Mouse (Mus musculus) embryonic stem cell, embryonic (primary cell): Measurements from ENCODE around the gene Tsks.

Experiments used
- CTCF ChIA-PET, 4 experiments: fragments of 300-600 bp in 2 of 4; fragments of 350-600 bp in 2 of 4; sonication (Branson Sonifier 250); formaldehyde crosslinking; loops; one replicate each; lab custom pipeline; 2022; ENCODE audit warnings: inconsistent platforms in 2 of 4; lab: Charles Lee
- POLR2A ChIA-PET, 4 experiments: fragments of 300-600 bp in 2 of 4; fragments of 350-600 bp in 2 of 4; sonication (Branson Sonifier 250); formaldehyde crosslinking; loops; one replicate each; lab custom pipeline; 2022; ENCODE audit warnings: antibody characterized with exemption in 4 of 4, inconsistent platforms in 1 of 4; lab: Charles Lee

The Tsks gene

GRCm38 (mm10) chr7:44918219-44918618 lies 24.8 kb upstream of the Tsks start:
- ChIA-PET CTCF (no interaction called here), POLR2A (interaction anchor here in 2 of 4 experiments (0.7 to 2.3 kb wide), 5 partner anchors 11 to 31 kb away, joined by 3 to 8 read pairs (median 3); partner anchors contain the start of gene Ap2a1 (in 2 of the 2))

GRCm38 (mm10) chr7:44919127-44919526 lies 23.9 kb upstream of the Tsks start:
- CTCF ChIA-PET: no interaction called here
- POLR2A ChIA-PET: interaction anchor here in 2 of 4 experiments (2.2 to 2.3 kb wide), 2 partner anchors 10 to 11 kb away, joined by 8 to 15 read pairs; partner anchors contain the start of gene Ap2a1 (in 2 of the 2)

GRCm38 (mm10) chr7:44922530-44922929 lies 20.5 kb upstream of the Tsks start:
- POLR2A ChIA-PET: interaction anchor here in 3 of 4 experiments (0.6 to 2.9 kb wide), 5 partner anchors 9 to 53 kb away, joined by 3 to 19 read pairs (median 3); partner anchors contain the start of genes Ptov1 (in 1 of the 3) and Tsks (in 1 of the 3)
- CTCF ChIA-PET: no interaction called here

- CTCF ChIA-PET: interaction anchor here (0.6 to 2.1 kb wide), 20 partner anchors 12 to 250 kb away, joined by 3 to 12 read pairs (median 4); no protein-coding TSS in a partner anchor
These were observed 17.5 kb upstream of the Tsks start for GRCm38 (mm10) chr7:44925468-44925867.

GRCm38 (mm10) chr7:44928570-44928969 lies 14.4 kb upstream of the Tsks start:
- POLR2A ChIA-PET: interaction anchor here in 3 of 4 experiments (0.8 to 4.7 kb wide), 35 partner anchors 8 to 401 kb away, joined by 4 to 108 read pairs (median 12); partner anchors contain the start of genes Akt1s1 (in 2 of the 3), Tbc1d17 (in 2 of the 3), Tsks (in 2 of the 3) and Aldh16a1 (in 1 of the 3)
- CTCF ChIA-PET: interaction anchor here in 3 of 4 experiments (0.6 to 2.8 kb wide), 6 partner anchors 29 to 543 kb away, joined by 3 to 16 read pairs (median 6); no protein-coding TSS in a partner anchor

More at GRCm38 (mm10) chr7:44925468-44925867, 17.5 kb upstream of the Tsks start:
- POLR2A ChIA-PET: interaction anchor here in 3 of 4 experiments (0.6 to 1.5 kb wide), 17 partner anchors 10 to 852 kb away, joined by 3 to 6 read pairs (median 3); partner anchors contain the start of genes Atf5 (in 1 of the 3), Il4i1 (in 1 of the 3), Med25 (in 1 of the 3) and Nup62 (in 1 of the 3)

- ChIA-PET POLR2A (interaction anchor here in 3 of 4 experiments (0.5 to 4.7 kb wide), 125 partner anchors 9 to 944 kb away, joined by 3 to 108 read pairs (median 5); partner anchors contain the start of genes Akt1s1 (in 3 of the 3), Atf5 (in 3 of the 3), Il4i1 (in 3 of the 3) and Nup62 (in 3 of the 3)), CTCF (interaction anchor here (0.5 to 3.3 kb wide), 41 partner anchors 9 to 666 kb away, joined by 3 to 32 read pairs (median 4); partner anchors contain the start of genes Akt1s1 (in 1 of the 4), Flt3l (in 1 of the 4), Fuz (in 1 of the 4) and Gm45713 (in 1 of the 4))
These were observed 13.5 kb upstream of the Tsks start, which contains the start of gene Ap2a1 for GRCm38 (mm10) chr7:44929204-44930151. TSS of gene Ap2a1 (minus strand) at chr7:44929496.

GRCm38 (mm10) chr7:44938680-44939079 lies 4.3 kb upstream of the Tsks start:
- POLR2A ChIA-PET: interaction anchor here in 3 of 4 experiments (0.8 to 10.7 kb wide), 11 partner anchors 8 to 230 kb away, joined by 3 to 109 read pairs (median 4); partner anchors contain the start of genes Ap2a1 (in 2 of the 3) and Izumo2 (in 1 of the 3)

GRCm38 (mm10) chr7:44949922-44950321 lies 6.9 kb downstream of the Tsks start:
- CTCF ChIA-PET: interaction anchor here in 3 of 4 experiments (1.0 to 1.4 kb wide), 4 partner anchors 8 to 89 kb away, joined by 3 to 4 read pairs (median 3); no protein-coding TSS in a partner anchor
- POLR2A ChIA-PET: interaction anchor here (0.7 to 6.4 kb wide), 14 partner anchors 8 to 241 kb away, joined by 3 to 109 read pairs (median 5); partner anchors contain the start of genes Atf5 (in 2 of the 4), Il4i1 (in 2 of the 4), Nup62 (in 2 of the 4) and Tsks (in 2 of the 4)

More at GRCm38 (mm10) chr7:44938680-44939079, 4.3 kb upstream of the Tsks start:
- CTCF ChIA-PET: interaction anchor here in 2 of 4 experiments (0.5 to 1.6 kb wide), 2 partner anchors 9 to 48 kb away, joined by 4 to 5 read pairs; partner anchors contain the start of genes Ap2a1 (in 1 of the 2) and Prmt1 (in 1 of the 2)

- ChIA-PET POLR2A (interaction anchor here (0.5 to 6.4 kb wide), 156 partner anchors 8 to 706 kb away, joined by 3 to 109 read pairs (median 6); partner anchors contain the start of genes Akt1s1 (in 3 of the 4), Ap2a1 (in 3 of the 4), Atf5 (in 3 of the 4) and Fuz (in 3 of the 4)), CTCF (interaction anchor here (0.6 to 2.4 kb wide), 32 partner anchors 11 to 349 kb away, joined by 3 to 32 read pairs (median 4); partner anchors contain the start of genes Ap2a1 (in 2 of the 4), Flt3l (in 1 of the 4), Pnkp (in 1 of the 4) and Prmt1 (in 1 of the 4))
These were observed 9.0 kb downstream of the Tsks start for GRCm38 (mm10) chr7:44951960-44952359.

GRCm38 (mm10) chr7:44952611-44953306 lies 9.8 kb downstream of the Tsks start:
- ChIA-PET CTCF (interaction anchor here (0.6 to 2.4 kb wide), 48 partner anchors 10 to 485 kb away, joined by 3 to 32 read pairs (median 3); partner anchors contain the start of genes Ap2a1 (in 2 of the 4), Aldh16a1 (in 1 of the 4), Flt3l (in 1 of the 4) and Josd2 (in 1 of the 4)), POLR2A (interaction anchor here (0.5 to 6.4 kb wide), 170 partner anchors 9 to 691 kb away, joined by 3 to 109 read pairs (median 6); partner anchors contain the start of genes Tsks (in 4 of the 4), Akt1s1 (in 3 of the 4), Ap2a1 (in 3 of the 4) and Atf5 (in 3 of the 4))

- ChIA-PET CTCF (interaction anchor here in 1 of 4 experiments (0.9 to 2.0 kb wide), 4 partner anchors 16 to 93 kb away, joined by 3 to 5 read pairs (median 3); no protein-coding TSS in a partner anchor), POLR2A (interaction anchor here in 3 of 4 experiments (0.7 to 6.4 kb wide), 12 partner anchors 10 to 177 kb away, joined by 3 to 98 read pairs (median 10); partner anchors contain the start of genes Prmt1 (in 2 of the 3), Akt1s1 (in 1 of the 3), Cpt1c (in 1 of the 3) and Fuz (in 1 of the 3))
These were observed 10.6 kb downstream of the Tsks start for GRCm38 (mm10) chr7:44953561-44953960.

- CTCF ChIA-PET: interaction anchor here in 3 of 4 experiments (0.6 to 2.0 kb wide), 9 partner anchors 10 to 94 kb away, joined by 3 to 6 read pairs (median 3); no protein-coding TSS in a partner anchor
- POLR2A ChIA-PET: interaction anchor here in 3 of 4 experiments (0.6 to 6.4 kb wide), 12 partner anchors 9 to 171 kb away, joined by 3 to 98 read pairs (median 4); partner anchors contain the start of genes Akt1s1 (in 1 of the 3), Cpt1c (in 1 of the 3), Il4i1 (in 1 of the 3) and Nup62 (in 1 of the 3)
These were observed 11.3 kb downstream of the Tsks start for GRCm38 (mm10) chr7:44954091-44954885.

- ChIA-PET CTCF (interaction anchor here (0.6 to 2.1 kb wide), 8 partner anchors 10 to 280 kb away, joined by 3 to 7 read pairs (median 3); partner anchors contain the start of gene Ap2a1 (in 1 of the 4)), POLR2A (interaction anchor here in 2 of 4 experiments (0.7 to 4.7 kb wide), 9 partner anchors 10 to 141 kb away, joined by 3 to 42 read pairs (median 6); partner anchors contain the start of genes Ap2a1 (in 1 of the 2) and Prmt1 (in 1 of the 2))
These were observed 12.6 kb downstream of the Tsks start for GRCm38 (mm10) chr7:44955628-44956027.

GRCm38 (mm10) chr7:44956266-44956665 lies 13.3 kb downstream of the Tsks start:
- POLR2A ChIA-PET: interaction anchor here in 2 of 4 experiments (0.7 to 4.7 kb wide), 17 partner anchors 8 to 247 kb away, joined by 3 to 42 read pairs (median 5); partner anchors contain the start of genes Ap2a1 (in 2 of the 2), Izumo2 (in 1 of the 2), Prmt1 (in 1 of the 2) and Ptov1 (in 1 of the 2)
- CTCF ChIA-PET: interaction anchor here in 3 of 4 experiments (0.6 to 2.4 kb wide), 7 partner anchors 9 to 31 kb away, joined by 3 to 9 read pairs (median 5); partner anchors contain the start of gene Prmt1 (in 1 of the 3)
